Mouse (Mus musculus) megakaryocyte, embryonic 14.5 days (primary cell): ENCODE measurements around the gene Elk3. TPM values are rescaled to one million over a fixed set of nuclear protein-coding genes. Genes with fewer than 3 reads are reported as not detected.

ENCODE experiments used
- H3K27me3 ChIP-seq: replicated peaks from 2 replicates; pipeline ENCODE3; 2012; ENCODE audit warnings: inconsistent platforms
- H3K36me3 ChIP-seq: replicated peaks from 2 replicates; pipeline ENCODE3; 2012; ENCODE audit warnings: low read length, inconsistent platforms, mixed read lengths
- H3K4me1 ChIP-seq: 2 replicates; pipeline ENCODE4 v1.6.1; 2012; ENCODE audit warnings: inconsistent platforms
- H3K4me3 ChIP-seq: replicated peaks from 2 replicates; pipeline ENCODE3; 2012; ENCODE audit warnings: moderate library complexity, mild to moderate bottlenecking, inconsistent platforms
- H3K9me3 ChIP-seq: 2 replicates; pipeline ENCODE4 v1.6.1; 2012; ENCODE audit warnings: inconsistent platforms
- FLI1 ChIP-seq: IDR thresholded peaks from 2 replicates; pipeline ENCODE4 v1.6.1; 2012; ENCODE audit warnings: low read length, inconsistent platforms, mixed read lengths
- GATA1 ChIP-seq: IDR thresholded peaks from 3 replicates; pipeline ENCODE4 v1.6.1; 2012; ENCODE audit warnings: mixed read lengths, low read length, inconsistent platforms, borderline replicate concordance
- polyA plus RNA-seq: library from polyadenylated mRNA; stranded (reverse); fragments of >175 nt; gene quantifications from 2 replicates; pipeline ENCODE4 v1.2.3, GENCODE M21; 2012; ENCODE audit warnings: low replicate concordance; ENCODE audit not compliant: insufficient read depth

Gene Elk3
- polyA plus RNA-seq, 1 experiment: 12.6 TPM

- TF ChIP-seq GATA1 (no peak), FLI1 (no peak)
- peaks cover 39% of the 10 kb centered on the region for H3K4me1 ChIP-seq
- H3K4me3 ChIP-seq: no peak overlapping the region
- H3K36me3 ChIP-seq: peaks cover 73% of the 10 kb centered on the region
- H3K27me3 ChIP-seq: no peaks in the 10 kb centered on the region
- H3K9me3 ChIP-seq: peaks cover 6% of the 10 kb centered on the region; the same call in 1 of the 2 replicates
Observed at GRCm38 (mm10) chr10:93283258-93283657, 27.7 kb downstream of the Elk3 start.

- Histone ChIP-seq H3K36me3 (peaks cover 71% of the 10 kb centered on the region), H3K4me1 (peaks cover 32% of the 10 kb centered on the region), H3K4me3 (no peak overlapping the region), H3K27me3 (no peaks in the 10 kb centered on the region), H3K9me3 (peaks cover 6% of the 10 kb centered on the region; the same call in 1 of the 2 replicates)
- no peak for TF ChIP-seq GATA1
- no peak for TF ChIP-seq FLI1
Observed at GRCm38 (mm10) chr10:93282526-93282964, 28.4 kb downstream of the Elk3 start.

GRCm38 (mm10) chr10:93281092-93281491 is 29.8 kb downstream of the Elk3 start:
- peaks cover 72% of the 10 kb centered on the region for H3K36me3 ChIP-seq
- TF ChIP-seq FLI1 (no peak), GATA1 (no peak)
- no peaks in the 10 kb centered on the region for H3K27me3 ChIP-seq
- no peaks in the 10 kb centered on the region; the same call in 1 of the 2 replicates for H3K9me3 ChIP-seq
- no peak overlapping the region for H3K4me3 ChIP-seq
- H3K4me1 ChIP-seq: peaks cover 25% of the 10 kb centered on the region

- no peak for TF ChIP-seq FLI1
- no peak for TF ChIP-seq GATA1
- H3K4me1 ChIP-seq: peaks cover 21% of the 10 kb centered on the region
- H3K27me3 ChIP-seq: no peaks in the 10 kb centered on the region
- H3K9me3 ChIP-seq: no peaks in the 10 kb centered on the region; the same call in 1 of the 2 replicates
- H3K4me3 ChIP-seq: no peak overlapping the region
- H3K36me3 ChIP-seq: peaks cover 72% of the 10 kb centered on the region
Observed at GRCm38 (mm10) chr10:93280586-93280985, 30.3 kb downstream of the Elk3 start.

- TF ChIP-seq GATA1 (no peak), FLI1 (no peak)
- Histone ChIP-seq H3K9me3 (no peaks in the 10 kb centered on the region; the same call in 1 of the 2 replicates), H3K4me3 (no peak overlapping the region), H3K36me3 (peaks cover 65% of the 10 kb centered on the region), H3K27me3 (no peaks in the 10 kb centered on the region), H3K4me1 (peaks cover 30% of the 10 kb centered on the region)
Observed at GRCm38 (mm10) chr10:93279062-93279461, 31.9 kb downstream of the Elk3 start.

- H3K4me1 ChIP-seq: peaks cover 37% of the 10 kb centered on the region
- TF ChIP-seq GATA1 (no peak), FLI1 (no peak)
Observed at GRCm38 (mm10) chr10:93278361-93278760, 32.6 kb downstream of the Elk3 start.

GRCm38 (mm10) chr10:93276857-93277256 is 34.1 kb downstream of the Elk3 start:
- H3K36me3 ChIP-seq: peaks cover 43% of the 10 kb centered on the region
- no peak overlapping the region for H3K4me3 ChIP-seq

More at GRCm38 (mm10) chr10:93278361-93278760, 32.6 kb downstream of the Elk3 start:
- no peaks in the 10 kb centered on the region; the same call in 1 of the 2 replicates for H3K9me3 ChIP-seq
- H3K27me3 ChIP-seq: no peaks in the 10 kb centered on the region
- H3K4me3 ChIP-seq: no peak overlapping the region
- H3K36me3 ChIP-seq: peaks cover 58% of the 10 kb centered on the region

GRCm38 (mm10) chr10:93276349-93276763 is 34.6 kb downstream of the Elk3 start:
- TF ChIP-seq GATA1 (no peak), FLI1 (no peak)
- no peaks in the 10 kb centered on the region for H3K27me3 ChIP-seq
- H3K4me3 ChIP-seq: no peak overlapping the region
- H3K4me1 ChIP-seq: peaks cover 57% of the 10 kb centered on the region
- H3K9me3 ChIP-seq: no peaks in the 10 kb centered on the region
- H3K36me3 ChIP-seq: peaks cover 41% of the 10 kb centered on the region

More at GRCm38 (mm10) chr10:93276857-93277256, 34.1 kb downstream of the Elk3 start:
- Histone ChIP-seq H3K27me3 (no peaks in the 10 kb centered on the region), H3K4me1 (peaks cover 52% of the 10 kb centered on the region), H3K9me3 (no peaks in the 10 kb centered on the region)
- TF ChIP-seq FLI1 (no peak), GATA1 (no peak)

- Histone ChIP-seq H3K27me3 (no peaks in the 10 kb centered on the region), H3K4me3 (no peak overlapping the region), H3K36me3 (peaks cover 37% of the 10 kb centered on the region), H3K4me1 (peaks cover 55% of the 10 kb centered on the region), H3K9me3 (no peaks in the 10 kb centered on the region)
- no peak for TF ChIP-seq GATA1
- TF ChIP-seq FLI1: no peak
Observed at GRCm38 (mm10) chr10:93275212-93276136, 35.5 kb downstream of the Elk3 start.

- TF ChIP-seq GATA1: no peak
- TF ChIP-seq FLI1: no peak
- Histone ChIP-seq H3K27me3 (no peaks in the 10 kb centered on the region), H3K4me3 (peak overlapping the region; percentile 46), H3K4me1 (peaks cover 58% of the 10 kb centered on the region), H3K36me3 (peaks cover 39% of the 10 kb centered on the region), H3K9me3 (no peaks in the 10 kb centered on the region)
Observed at GRCm38 (mm10) chr10:93274277-93274696, 36.6 kb downstream of the Elk3 start.
